Mouse (Mus musculus) CD4-positive, CD25-positive, alpha-beta regulatory T cell, adult 2 months (primary cell): ENCODE data around the gene Tmem202.
A peak's percentile ranks its signal among the peaks of the same experiment; 100 is the strongest.

ENCODE experiments used
- DNase-seq: peaks from one replicate; pipeline ENCODE4 v3.0.0-alpha.2; 2012; ENCODE audit warnings: low read depth, low spot score

The Tmem202 gene

GRCm38 (mm10) chr9:59533889-59534288 is 5.8 kb downstream of the Tmem202 start:
- DNase-seq = no peak

GRCm38 (mm10) chr9:59533422-59533821 is 6.2 kb downstream of the Tmem202 start:
- DNase-seq = no peak

- no peak for DNase-seq
Observed at GRCm38 (mm10) chr9:59531645-59532044, 8.0 kb downstream of the Tmem202 start.

GRCm38 (mm10) chr9:59528274-59528673 is 11.4 kb downstream of the Tmem202 start:
- no peak for DNase-seq

- no peak for DNase-seq
Observed at GRCm38 (mm10) chr9:59527580-59527979, 12.1 kb downstream of the Tmem202 start.

- DNase-seq = no peak
Observed at GRCm38 (mm10) chr9:59526727-59527126, 12.9 kb downstream of the Tmem202 start.

GRCm38 (mm10) chr9:59522906-59523305 is 16.7 kb downstream of the Tmem202 start:
- no peak for DNase-seq

- DNase-seq = no peak
Observed at GRCm38 (mm10) chr9:59519396-59519795, 20.3 kb downstream of the Tmem202 start.

- no peak for DNase-seq
Observed at GRCm38 (mm10) chr9:59518976-59519375, 20.7 kb downstream of the Tmem202 start.

- no peak for DNase-seq
Observed at GRCm38 (mm10) chr9:59517127-59517526, 22.5 kb downstream of the Tmem202 start.

GRCm38 (mm10) chr9:59515069-59515468 is 24.6 kb downstream of the Tmem202 start:
- DNase-seq = no peak

- DNase-seq = no peak
Observed at GRCm38 (mm10) chr9:59512381-59512780, 27.3 kb downstream of the Tmem202 start.

- DNase-seq = no peak
Observed at GRCm38 (mm10) chr9:59508146-59508545, 31.5 kb downstream of the Tmem202 start.

GRCm38 (mm10) chr9:59487331-59487730 is 52.3 kb downstream of the Tmem202 start:
- no peak for DNase-seq

GRCm38 (mm10) chr9:59486549-59487065 is 53.0 kb downstream of the Tmem202 start, which contains the start of gene Arih1:
TSS of gene Arih1 (minus strand) at chr9:59486618.
- DNase-seq = peak; percentile 100

- DNase-seq = no peak
Observed at GRCm38 (mm10) chr9:59486076-59486518, 53.5 kb downstream of the Tmem202 start.

- peak; percentile 78 for DNase-seq
Observed at GRCm38 (mm10) chr9:59485511-59486075, 54.1 kb downstream of the Tmem202 start.

GRCm38 (mm10) chr9:59484760-59485159 is 54.9 kb downstream of the Tmem202 start:
- DNase-seq = peak; percentile 17

GRCm38 (mm10) chr9:59482419-59482818 is 57.2 kb downstream of the Tmem202 start:
- peak; percentile 82 for DNase-seq

GRCm38 (mm10) chr9:59476617-59477016 is 63.0 kb downstream of the Tmem202 start:
- no peak for DNase-seq

- no peak for DNase-seq
Observed at GRCm38 (mm10) chr9:59474838-59475237, 64.8 kb downstream of the Tmem202 start.

GRCm38 (mm10) chr9:59473171-59473570 is 66.5 kb downstream of the Tmem202 start:
- DNase-seq = no peak

- no peak for DNase-seq
Observed at GRCm38 (mm10) chr9:59469446-59469845, 70.2 kb downstream of the Tmem202 start.
